Mouse (Mus musculus) gastrocnemius, postnatal 14 days (tissue): ENCODE measurements around the gene Lrrfip1. TPM values are rescaled to one million over a fixed set of nuclear protein-coding genes. Genes with fewer than 3 reads are reported as not detected.

Experiments
- DNase-seq: peaks from one replicate; pipeline ENCODE4 v3.0.0; 2021; ENCODE audit warnings: mixed read lengths
- intact Hi-C: fragments of 180-260 bp; cut with DNase I; formaldehyde crosslinking; loops from one replicate; pipeline ENCODE4 v1.15.1; 2025; ENCODE audit warnings: low total_unique reads
- total RNA-seq, 2 experiments: library from RNA; stranded (reverse); gene quantifications; 2 replicates each; pipeline ENCODE4 v1.2.3; 2021

The Lrrfip1 gene
- total RNA-seq, 2 experiments from 2014 or later: 202 to 236 TPM

- intact Hi-C loops: no loop called here
- DNase-seq: peak; percentile 52
Observed at GRCm38 (mm10) chr1:91017111-91017758, 18.7 kb downstream of the Lrrfip1 start.

DNA sequence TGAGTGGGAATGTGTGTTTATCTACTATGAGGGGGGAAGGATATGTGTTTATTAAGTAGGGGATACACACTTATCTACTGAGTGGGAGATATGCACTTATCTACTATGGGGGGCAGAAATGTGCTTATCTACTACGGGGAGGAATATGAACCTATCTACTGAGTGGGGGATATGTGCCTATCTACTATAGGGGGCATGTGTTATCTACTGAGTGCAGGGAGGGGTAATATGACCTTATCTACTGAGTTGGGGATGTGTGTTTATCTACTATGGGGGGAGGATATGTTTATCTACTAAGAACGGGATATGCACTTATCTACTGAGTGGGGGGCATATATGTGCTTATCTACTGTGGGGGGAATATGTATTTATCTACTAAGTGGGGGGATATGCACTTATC, 20.8 kb downstream of the Lrrfip1 start:
- no peak for DNase-seq
- intact Hi-C loops: no loop called here

DNA sequence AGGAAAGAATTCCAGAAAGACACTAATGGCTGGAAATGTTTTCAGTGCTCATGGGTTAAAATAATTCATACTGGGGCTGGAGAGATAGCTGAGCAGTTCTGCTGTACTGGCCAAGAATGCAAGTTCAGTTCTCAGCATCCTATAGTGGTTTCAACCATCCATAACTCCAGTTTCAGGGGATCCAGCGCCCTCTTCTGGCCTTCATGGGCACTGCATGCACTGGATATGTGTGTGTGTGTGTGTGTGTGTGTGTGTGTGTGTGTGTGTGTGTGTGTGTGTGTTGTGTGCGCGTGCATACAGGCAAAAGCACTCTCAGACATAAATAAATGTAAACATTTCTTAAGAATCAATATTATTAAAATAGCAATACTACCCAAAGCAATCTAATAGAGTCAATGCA, 22.8 kb downstream of the Lrrfip1 start:
- intact Hi-C loops: no loop called here

GRCm38 (mm10) chr1:91022157-91022895, 23.8 kb downstream of the Lrrfip1 start:
- DNase-seq: peak; percentile 34
- intact Hi-C loops: no loop called here

More for the DNA sequence above, 22.8 kb downstream of the Lrrfip1 start:
- no peak for DNase-seq

GRCm38 (mm10) chr1:91023230-91023629, 24.7 kb downstream of the Lrrfip1 start:
- intact Hi-C loops: no loop called here
- no peak for DNase-seq

- intact Hi-C loops: no loop called here
- DNase-seq: no peak
Observed at GRCm38 (mm10) chr1:91023960-91024359, 25.4 kb downstream of the Lrrfip1 start.

- DNase-seq: no peak
- intact Hi-C loops: no loop called here
Observed at GRCm38 (mm10) chr1:91024464-91024863, 25.9 kb downstream of the Lrrfip1 start.

DNA sequence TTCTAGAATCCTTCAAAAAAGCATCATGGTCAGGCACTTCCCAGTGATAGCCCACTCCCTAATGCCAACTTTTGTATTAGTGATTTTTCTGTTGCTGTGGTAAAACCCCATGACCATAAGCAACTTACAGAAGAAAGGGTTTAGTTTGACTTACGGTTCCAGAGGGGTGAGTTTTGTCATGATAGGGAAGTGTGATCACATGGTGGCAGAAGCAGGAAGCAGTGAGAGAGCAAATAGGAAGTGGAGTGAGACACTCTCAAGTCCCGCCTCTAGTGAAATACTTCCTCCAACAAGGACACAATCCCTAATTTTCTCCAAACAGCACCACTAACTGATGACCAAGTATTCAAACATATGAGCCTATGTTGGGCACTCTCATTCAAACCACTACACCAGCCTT, 28.4 kb downstream of the Lrrfip1 start:
- no peak for DNase-seq
- intact Hi-C loops: no loop called here

GRCm38 (mm10) chr1:91030383-91030782, 31.8 kb downstream of the Lrrfip1 start:
- intact Hi-C loops: no loop called here
- DNase-seq: no peak

DNA sequence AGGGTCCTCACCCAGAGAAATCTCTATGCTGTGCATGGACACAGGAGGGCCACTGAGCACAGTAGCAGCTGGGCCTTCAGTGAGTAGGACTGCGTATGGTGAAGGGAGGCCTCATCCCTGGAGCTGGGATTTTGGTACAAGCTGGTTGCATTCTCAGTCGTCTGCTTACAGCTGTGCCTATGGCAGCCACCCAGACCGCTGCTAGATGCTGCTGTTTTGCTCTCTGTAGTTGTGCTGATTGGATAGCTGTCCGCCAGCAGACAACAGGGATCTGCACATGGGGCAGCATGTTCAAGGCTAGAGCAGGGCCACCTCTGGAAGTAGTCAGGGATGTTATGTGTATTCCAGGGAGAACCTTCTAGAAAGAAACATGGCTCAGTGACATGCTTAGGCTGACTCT, 33.0 kb downstream of the Lrrfip1 start:
- intact Hi-C loops: no loop called here
- DNase-seq: peak; percentile 66

DNA sequence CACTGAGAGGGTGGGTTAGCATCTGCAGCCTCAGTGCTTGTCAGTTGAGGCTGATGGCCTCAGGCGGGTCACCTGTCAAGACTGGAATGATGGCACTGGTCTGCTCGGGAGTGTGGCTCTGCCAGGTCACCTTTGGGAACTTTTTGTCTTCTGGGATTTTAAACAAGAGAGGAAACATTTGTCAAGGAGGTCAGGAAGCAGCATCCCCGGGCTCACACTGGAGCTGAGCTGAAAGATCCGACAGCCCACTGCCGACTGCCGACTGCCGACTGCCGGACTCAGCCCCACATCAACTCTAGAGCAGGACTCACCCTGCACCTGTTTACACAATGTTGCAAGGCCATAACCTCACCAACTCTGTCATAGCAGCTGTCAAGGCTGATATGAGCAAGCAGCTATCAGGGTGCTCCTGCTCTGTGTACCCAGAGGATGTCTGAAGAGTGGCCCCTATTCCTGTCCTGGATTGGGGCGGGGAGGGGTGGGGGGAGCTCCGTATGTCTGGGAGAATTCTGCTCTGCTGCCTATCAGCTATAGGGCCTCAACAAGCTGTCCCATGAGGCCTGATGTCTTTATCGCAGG, 33.9 kb downstream of the Lrrfip1 start:
- DNase-seq: no peak
- intact Hi-C loops: no loop called here

DNA sequence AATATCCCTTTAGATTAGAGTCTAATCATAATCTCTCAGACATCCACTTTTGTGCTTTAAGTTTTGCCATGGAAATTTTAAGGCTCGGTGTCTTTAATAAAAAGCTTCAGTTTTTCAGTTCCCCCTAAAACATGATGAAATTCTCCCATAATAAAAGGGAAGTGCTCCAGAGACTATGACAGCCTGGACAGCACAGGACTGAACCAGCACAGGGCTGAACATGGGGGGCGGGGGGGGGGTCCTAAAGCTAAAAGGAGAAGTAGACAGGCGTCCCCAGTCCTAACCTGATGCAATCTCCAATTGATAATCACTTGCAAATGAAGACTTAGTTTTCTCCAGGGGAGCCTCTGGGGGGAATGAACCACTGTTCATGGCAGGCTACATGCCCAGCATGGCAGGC, 36.0 kb downstream of the Lrrfip1 start:
- no peak for DNase-seq
- intact Hi-C loops: no loop called here

- no peak for DNase-seq
- intact Hi-C loops: no loop called here
Observed at GRCm38 (mm10) chr1:91035266-91035665, 36.7 kb downstream of the Lrrfip1 start.

GRCm38 (mm10) chr1:91037213-91037612, 38.7 kb downstream of the Lrrfip1 start:
- no peak for DNase-seq
- intact Hi-C loops: no loop called here

DNA sequence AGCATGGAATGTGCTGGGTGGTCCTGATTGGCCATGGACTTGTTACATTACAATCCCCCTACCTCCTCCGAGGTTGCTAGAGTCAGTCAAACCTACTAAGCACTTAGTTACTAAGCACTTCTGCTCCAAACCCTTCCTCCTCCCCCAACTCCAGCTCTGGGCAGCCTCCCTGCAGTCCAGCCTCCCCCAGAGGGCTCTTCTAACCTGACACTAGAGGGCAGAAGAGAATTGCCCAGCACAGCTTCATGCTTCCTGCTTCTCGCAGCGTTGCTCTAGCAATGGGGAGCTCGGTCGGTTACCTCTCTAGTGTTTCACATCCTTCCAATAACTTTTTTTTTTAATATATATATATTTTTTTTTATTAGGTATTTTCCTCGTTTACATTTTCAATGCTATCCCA, 39.5 kb downstream of the Lrrfip1 start:
- intact Hi-C loops: no loop called here
- DNase-seq: no peak

DNA sequence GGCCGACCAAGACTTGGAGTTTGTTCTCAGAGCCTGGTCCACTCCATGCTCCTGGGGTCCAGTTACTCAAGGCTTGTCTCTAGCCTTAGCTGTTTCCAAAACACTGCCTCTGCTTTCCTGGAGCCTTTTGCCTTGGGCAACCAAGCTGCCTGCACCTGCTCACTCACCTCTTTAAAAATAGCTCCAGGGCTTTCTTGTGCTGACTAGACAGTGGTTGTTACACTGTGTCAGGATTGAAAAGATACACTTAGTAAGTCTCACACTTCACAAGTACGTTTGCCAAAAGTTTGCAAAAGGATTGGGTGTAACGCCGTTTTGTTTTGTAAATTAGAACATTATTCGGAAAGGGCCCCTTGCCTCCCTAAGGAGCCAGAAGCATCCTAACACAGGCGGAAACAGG, 40.0 kb downstream of the Lrrfip1 start:
- no peak for DNase-seq
- intact Hi-C loops: no loop called here

- intact Hi-C loops: loop anchor here (5.0 kb wide), 1 partner anchor 51 kb away; no protein-coding TSS in a partner anchor
- no peak for DNase-seq
Observed at GRCm38 (mm10) chr1:91041605-91042004, 43.1 kb downstream of the Lrrfip1 start.

GRCm38 (mm10) chr1:91043191-91043590, 44.7 kb downstream of the Lrrfip1 start:
- DNase-seq: no peak
- intact Hi-C loops: loop anchor here (5.0 kb wide), 1 partner anchor 49 kb away; no protein-coding TSS in a partner anchor

GRCm38 (mm10) chr1:91044176-91044575, 45.6 kb downstream of the Lrrfip1 start:
- intact Hi-C loops: loop anchor here (5.0 kb wide), 1 partner anchor 48 kb away; no protein-coding TSS in a partner anchor
- no peak for DNase-seq

DNA sequence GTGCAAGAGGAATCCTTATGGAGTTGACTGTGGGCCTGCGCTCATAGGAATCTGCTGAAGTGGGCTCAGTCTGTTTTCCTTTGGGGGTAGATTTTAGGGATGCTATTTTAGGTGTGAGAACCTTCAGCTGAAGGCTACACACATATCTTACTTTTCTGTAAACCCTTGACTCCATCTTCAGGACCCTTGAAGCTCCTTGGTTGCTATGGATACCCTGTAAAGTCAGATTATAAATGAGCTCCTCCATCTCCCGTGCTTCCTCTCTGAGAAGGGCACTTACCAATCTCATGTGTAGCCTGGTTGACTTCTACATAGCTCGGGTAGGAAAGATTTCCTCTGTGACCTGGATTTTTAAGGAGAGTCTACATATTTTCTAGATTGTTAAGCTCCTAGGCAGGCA, 46.1 kb downstream of the Lrrfip1 start:
- intact Hi-C loops: loop anchor here (5.0 kb wide), 1 partner anchor 48 kb away; no protein-coding TSS in a partner anchor
- DNase-seq: no peak

GRCm38 (mm10) chr1:91046237-91046636, 47.7 kb downstream of the Lrrfip1 start:
- intact Hi-C loops: no loop called here
- no peak for DNase-seq
